Mouse (Mus musculus): Measurements from ENCODE around the gene Tbpl1. TPM values are rescaled to one million over a fixed set of nuclear protein-coding genes. Genes with fewer than 3 reads are reported as not detected.

Tbpl1 gene
- total RNA-seq, 2 experiments from 2014 or later = 24.5 to 29.3 TPM

- intact Hi-C loops (cut with DNase I) = loop anchor here (1.0 to 5.0 kb wide), 2 partner anchors 72 to 135 kb away; no protein-coding TSS in a partner anchor
- peak; percentile 73 to 75 for DNase-seq
Observed at GRCm38 (mm10) chr10:22714520-22714919, 17.2 kb downstream of the Tbpl1 start.

GRCm38 (mm10) chr10:22712955-22713354 lies 18.8 kb downstream of the Tbpl1 start:
- intact Hi-C loops (cut with DNase I) = loop anchor here (5.0 kb wide), 1 partner anchor 71 kb away; no protein-coding TSS in a partner anchor
- no peak for DNase-seq

GRCm38 (mm10) chr10:22710173-22710777 lies 21.5 kb downstream of the Tbpl1 start:
- DNase-seq = no peak
- intact Hi-C loops (cut with DNase I) = loop anchor here (5.0 kb wide), 1 partner anchor 68 kb away; no protein-coding TSS in a partner anchor

GRCm38 (mm10) chr10:22708190-22708843 lies 23.4 kb downstream of the Tbpl1 start:
- no peak for DNase-seq
- intact Hi-C loops (cut with DNase I) = no loop called here

GRCm38 (mm10) chr10:22703844-22704243 lies 27.9 kb downstream of the Tbpl1 start:
- intact Hi-C loops (cut with DNase I) = no loop called here
- no peak for DNase-seq

GRCm38 (mm10) chr10:22701485-22702315 lies 30.0 kb downstream of the Tbpl1 start:
- intact Hi-C loops (cut with DNase I) = no loop called here

GRCm38 (mm10) chr10:22700773-22701172 lies 31.0 kb downstream of the Tbpl1 start:
- intact Hi-C loops (cut with DNase I) = no loop called here
- DNase-seq = no peak

More at GRCm38 (mm10) chr10:22701485-22702315, 30.0 kb downstream of the Tbpl1 start:
- no peak for DNase-seq

GRCm38 (mm10) chr10:22699487-22700335 lies 32.0 kb downstream of the Tbpl1 start:
- intact Hi-C loops (cut with DNase I) = no loop called here
- peak in 1 of 2 experiments; percentile 33 for DNase-seq

- no peak for DNase-seq
- intact Hi-C loops (cut with DNase I) = no loop called here
Observed at GRCm38 (mm10) chr10:22698158-22698953, 33.4 kb downstream of the Tbpl1 start.

- DNase-seq = no peak
- intact Hi-C loops (cut with DNase I) = no loop called here
Observed at GRCm38 (mm10) chr10:22696864-22697263, 34.9 kb downstream of the Tbpl1 start.

GRCm38 (mm10) chr10:22696236-22696635 lies 35.5 kb downstream of the Tbpl1 start:
- intact Hi-C loops (cut with DNase I) = no loop called here
- no peak for DNase-seq

- peak in 1 of 2 experiments; percentile 30 for DNase-seq
- intact Hi-C loops (cut with DNase I) = no loop called here
Observed at GRCm38 (mm10) chr10:22675848-22676630, 55.7 kb downstream of the Tbpl1 start.

GRCm38 (mm10) chr10:22674176-22674575 lies 57.6 kb downstream of the Tbpl1 start:
- no peak for DNase-seq
- intact Hi-C loops (cut with DNase I) = no loop called here

- intact Hi-C loops (cut with DNase I) = no loop called here
- DNase-seq = no peak
Observed at GRCm38 (mm10) chr10:22668509-22668908, 63.2 kb downstream of the Tbpl1 start.

- intact Hi-C loops (cut with DNase I) = no loop called here
- DNase-seq = no peak
Observed at GRCm38 (mm10) chr10:22660286-22661000, 71.3 kb downstream of the Tbpl1 start.

- intact Hi-C loops (cut with DNase I) = no loop called here
- DNase-seq = no peak
Observed at GRCm38 (mm10) chr10:22659386-22659725, 72.4 kb downstream of the Tbpl1 start.

- peak; percentile 24 to 40 for DNase-seq
- intact Hi-C loops (cut with DNase I) = no loop called here
Observed at GRCm38 (mm10) chr10:22658534-22659385, 73.0 kb downstream of the Tbpl1 start.
